Mouse (Mus musculus) liver, embryonic 12.5 days (tissue): ENCODE data around the gene Ubtd2. TPM values are rescaled to one million over a fixed set of nuclear protein-coding genes. Genes with fewer than 3 reads are reported as not detected.

ENCODE experiments used
- ATAC-seq: fragments of 200-750 bp; cut with Nextera tagmentation; 2 replicates; pipeline ENCODE4 v1.8.0; 2017; ENCODE audit warnings: moderate number of reproducible peaks, mild to moderate bottlenecking, moderate library complexity
- H3K27ac ChIP-seq: fragments of 300-500 bp; sonication (generic); 2 replicates; pipeline ENCODE4 v1.5.1; 2016; ENCODE audit warnings: mild to moderate bottlenecking
- H3K27me3 ChIP-seq: fragments of 300-500 bp; sonication (generic); replicated peaks from 2 replicates; pipeline ENCODE4 v1.6.1; 2016; ENCODE audit warnings: mild to moderate bottlenecking, moderate library complexity
- H3K36me3 ChIP-seq: fragments of 300-500 bp; sonication (generic); 2 replicates; pipeline ENCODE4 v1.6.1; 2016; ENCODE audit warnings: mild to moderate bottlenecking, moderate library complexity
- H3K4me1 ChIP-seq: fragments of 300-500 bp; sonication (generic); 2 replicates; pipeline ENCODE4 v1.6.1; 2016
- H3K4me2 ChIP-seq: fragments of 300-500 bp; sonication (generic); 2 replicates; pipeline ENCODE4 v1.6.1; 2016; ENCODE audit warnings: mild to moderate bottlenecking, moderate library complexity
- H3K4me3 ChIP-seq: fragments of 300-500 bp; sonication (generic); 2 replicates; pipeline ENCODE4 v1.5.1; 2016; ENCODE audit warnings: mild to moderate bottlenecking, moderate library complexity
- H3K9ac ChIP-seq: fragments of 300-500 bp; sonication (generic); 2 replicates; pipeline ENCODE4 v1.6.1; 2016; ENCODE audit warnings: mild to moderate bottlenecking, moderate library complexity
- H3K9me3 ChIP-seq: fragments of 300-500 bp; sonication (generic); replicated peaks from 2 replicates; pipeline ENCODE4 v1.6.1; 2016; ENCODE audit warnings: mild to moderate bottlenecking, moderate library complexity
- WGBS: fragments of 180-500 bp; shearing (Covaris S2); methylation state at CpG from one replicate; pipeline ENCODE4 v1.1.7; 2016; ENCODE audit not compliant: insufficient replicate concordance; 5-methylcytosine and 5-hydroxymethylcytosine counted together
- polyA plus RNA-seq: library from polyadenylated mRNA; unstranded; fragments of >200 nt; fragmentation: Nextera tagmentation; extraction: Ambion mirVana; gene quantifications from 2 replicates; pipeline ENCODE4 v1.2.1, GENCODE M21; 2016

Ubtd2 gene
- polyA plus RNA-seq, 1 experiment from 2014 or later: 9.6 TPM

GRCm38 (mm10) chr11:32530151-32530550 lies 75.0 kb downstream of the Ubtd2 start:
- Histone ChIP-seq H3K9me3 (no peaks in the 10 kb centered on the region), H3K9ac (no peak overlapping the region), H3K4me3 (no peak overlapping the region), H3K36me3 (no peaks in the 10 kb centered on the region), H3K4me1 (peaks cover 37% of the 10 kb centered on the region), H3K4me2 (no peak overlapping the region), H3K27ac (no peak overlapping the region), H3K27me3 (0 out of 2 replicates have a peak, but pooled peaks cover 4% of the 10 kb centered on the region)
- ATAC-seq: no peak
- WGBS: 82% methylated on average over 1 of the region's 1 CpGs

- 0 out of 2 replicates have a peak, but pooled peaks have one; percentile 0 for ATAC-seq
- Histone ChIP-seq H3K27me3 (0 out of 2 replicates have a peak, but pooled peaks cover 4% of the 10 kb centered on the region), H3K4me1 (peaks cover 57% of the 10 kb centered on the region), H3K4me3 (peak within 1 kb of the TSS; percentile 77), H3K4me2 (peak within 1 kb of the TSS; percentile 99), H3K9me3 (no peaks in the 10 kb centered on the region), H3K27ac (peak within 1 kb of the TSS; percentile 76), H3K36me3 (peaks cover 3% of the 10 kb centered on the region; the same call in 1 of the 2 replicates), H3K9ac (peak within 1 kb of the TSS; percentile 85)
- 5% methylated on average over 33 of the region's 33 CpGs for WGBS
Measured at GRCm38 (mm10) chr11:32531871-32532764, 76.9 kb downstream of the Ubtd2 start, which contains the start of gene Efcab9. Gene Efcab9 (minus strand): TSS chr11:32532081.

- Histone ChIP-seq H3K36me3 (peaks cover 3% of the 10 kb centered on the region; the same call in 1 of the 2 replicates), H3K27ac (peak within 1 kb of the TSS; percentile 76), H3K4me1 (peaks cover 64% of the 10 kb centered on the region), H3K9ac (peak within 1 kb of the TSS; percentile 85), H3K4me2 (peak within 1 kb of the TSS; percentile 99), H3K9me3 (no peaks in the 10 kb centered on the region), H3K4me3 (peak within 1 kb of the TSS; percentile 77), H3K27me3 (0 out of 2 replicates have a peak, but pooled peaks cover 4% of the 10 kb centered on the region)
- under 1% methylated on average over 79 of the region's 82 CpGs for WGBS
- peak; percentile 96 for ATAC-seq
Measured at GRCm38 (mm10) chr11:32532765-32533481, 77.8 kb downstream of the Ubtd2 start, which contains the start of gene Stk10. Gene Stk10 (plus strand): TSS chr11:32533305.

GRCm38 (mm10) chr11:32533482-32534261 lies 78.5 kb downstream of the Ubtd2 start:
- Histone ChIP-seq H3K27ac (peak overlapping the region; percentile 76), H3K4me1 (peaks cover 72% of the 10 kb centered on the region), H3K4me2 (peak overlapping the region; percentile 99), H3K36me3 (peaks cover 3% of the 10 kb centered on the region; the same call in 1 of the 2 replicates), H3K9ac (peak overlapping the region; percentile 85), H3K9me3 (no peaks in the 10 kb centered on the region), H3K4me3 (peak overlapping the region; percentile 77), H3K27me3 (0 out of 2 replicates have a peak, but pooled peaks cover 4% of the 10 kb centered on the region)
- peak; percentile 55 for ATAC-seq
- WGBS: 1% methylated on average over 24 of the region's 24 CpGs

GRCm38 (mm10) chr11:32534453-32535075 lies 79.4 kb downstream of the Ubtd2 start:
- WGBS: 51% methylated on average over 7 of the region's 7 CpGs
- Histone ChIP-seq H3K4me2 (peak overlapping the region; percentile 99), H3K9ac (peak overlapping the region; percentile 85), H3K27me3 (0 out of 2 replicates have a peak, but pooled peaks cover 4% of the 10 kb centered on the region), H3K4me1 (peaks cover 81% of the 10 kb centered on the region), H3K27ac (peak overlapping the region; percentile 68), H3K36me3 (peaks cover 3% of the 10 kb centered on the region; the same call in 1 of the 2 replicates), H3K4me3 (peak overlapping the region; percentile 77), H3K9me3 (no peaks in the 10 kb centered on the region)
- peak; percentile 22; the same call in 1 of the 2 replicates for ATAC-seq

GRCm38 (mm10) chr11:32535646-32536045 lies 80.5 kb downstream of the Ubtd2 start:
- no peak for ATAC-seq
- Histone ChIP-seq H3K27ac (no peak overlapping the region), H3K9ac (no peak overlapping the region), H3K4me2 (peak overlapping the region; percentile 99), H3K4me1 (peaks cover 89% of the 10 kb centered on the region), H3K36me3 (peaks cover 3% of the 10 kb centered on the region; the same call in 1 of the 2 replicates), H3K4me3 (no peak overlapping the region), H3K9me3 (no peaks in the 10 kb centered on the region), H3K27me3 (0 out of 2 replicates have a peak, but pooled peaks cover 4% of the 10 kb centered on the region)
- 89% methylated on average over 4 of the region's 4 CpGs for WGBS

- H3K4me1 ChIP-seq: peaks cover 90% of the 10 kb centered on the region
Measured at GRCm38 (mm10) chr11:32536954-32537353, 81.8 kb downstream of the Ubtd2 start.

GRCm38 (mm10) chr11:32538435-32538834 lies 83.3 kb downstream of the Ubtd2 start:
- Histone ChIP-seq H3K27me3 (no peaks in the 10 kb centered on the region), H3K9ac (peak overlapping the region; percentile 14; the same call in 1 of the 2 replicates), H3K27ac (peak overlapping the region; percentile 98), H3K4me2 (peak overlapping the region; percentile 25), H3K36me3 (peaks cover 3% of the 10 kb centered on the region; the same call in 1 of the 2 replicates), H3K4me3 (no peak overlapping the region), H3K9me3 (no peaks in the 10 kb centered on the region), H3K4me1 (peaks cover 99% of the 10 kb centered on the region)
- 53% methylated on average over 6 of the region's 6 CpGs for WGBS
- no peak for ATAC-seq

More at GRCm38 (mm10) chr11:32536954-32537353, 81.8 kb downstream of the Ubtd2 start:
- no peak overlapping the region for H3K4me2 ChIP-seq
- peaks cover 3% of the 10 kb centered on the region; the same call in 1 of the 2 replicates for H3K36me3 ChIP-seq
- WGBS: 54% methylated on average over 7 of the region's 7 CpGs
- H3K9me3 ChIP-seq: no peaks in the 10 kb centered on the region
- no peak overlapping the region for H3K9ac ChIP-seq
- ATAC-seq: no peak
- H3K27me3 ChIP-seq: no peaks in the 10 kb centered on the region
- no peak overlapping the region for H3K27ac ChIP-seq
- no peak overlapping the region for H3K4me3 ChIP-seq

- H3K4me3 ChIP-seq: no peak overlapping the region
- H3K27me3 ChIP-seq: no peaks in the 10 kb centered on the region
- H3K4me2 ChIP-seq: peak overlapping the region; percentile 25
- H3K4me1 ChIP-seq: peaks cover 99% of the 10 kb centered on the region
- peak; percentile 19; the same call in 1 of the 2 replicates for ATAC-seq
- no peaks in the 10 kb centered on the region for H3K9me3 ChIP-seq
- H3K9ac ChIP-seq: peak overlapping the region; percentile 14; the same call in 1 of the 2 replicates
- 46% methylated on average over 4 of the region's 4 CpGs for WGBS
- H3K27ac ChIP-seq: peak overlapping the region; percentile 98
- peaks cover 5% of the 10 kb centered on the region; the same call in 1 of the 2 replicates for H3K36me3 ChIP-seq
Measured at GRCm38 (mm10) chr11:32538846-32539245, 83.7 kb downstream of the Ubtd2 start.

GRCm38 (mm10) chr11:32539717-32540116 lies 84.5 kb downstream of the Ubtd2 start:
- Histone ChIP-seq H3K27me3 (no peaks in the 10 kb centered on the region), H3K4me2 (no peak overlapping the region), H3K4me1 (peaks cover 99% of the 10 kb centered on the region), H3K27ac (peak overlapping the region; percentile 98), H3K4me3 (no peak overlapping the region), H3K9me3 (no peaks in the 10 kb centered on the region), H3K9ac (no peak overlapping the region; the same call in 1 of the 2 replicates), H3K36me3 (peaks cover 14% of the 10 kb centered on the region)
- WGBS: 76% methylated on average over 7 of the region's 7 CpGs
- ATAC-seq: no peak
